Mouse (Mus musculus): Measurements from ENCODE around the gene Stk36.

Stk36 gene

GRCm38 (mm10) chr1:74665153-74665552, 63.9 kb downstream of the Stk36 start:
- no peak for DNase-seq (ENCODE audit: extremely low spot score, low read depth, low spot score)

GRCm38 (mm10) chr1:74668371-74668770, 67.1 kb downstream of the Stk36 start:
- DNase-seq (ENCODE audit: extremely low spot score, low read depth, low spot score), result no peak

DNA sequence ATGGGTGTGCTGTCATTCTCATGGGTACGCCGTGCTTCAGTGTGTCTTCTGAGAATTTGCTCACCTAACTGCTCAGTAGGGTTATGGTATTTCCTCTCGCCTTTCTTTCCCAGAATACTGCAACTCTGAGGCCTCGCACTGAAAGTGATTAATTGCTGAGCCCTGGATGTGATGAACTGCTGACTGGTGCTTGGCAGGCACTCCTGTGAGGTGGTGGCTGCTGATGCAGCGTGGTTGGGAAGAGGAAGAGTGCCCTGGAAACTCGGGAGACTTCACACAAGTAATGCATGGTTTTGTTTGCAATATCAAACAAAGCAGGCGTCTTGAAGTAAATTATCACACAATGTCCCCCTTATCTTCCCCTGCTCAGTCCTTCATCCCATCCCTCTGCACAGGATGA, 71.5 kb downstream of the Stk36 start:
- no peak for DNase-seq (ENCODE audit: extremely low spot score, low read depth, low spot score)

DNA sequence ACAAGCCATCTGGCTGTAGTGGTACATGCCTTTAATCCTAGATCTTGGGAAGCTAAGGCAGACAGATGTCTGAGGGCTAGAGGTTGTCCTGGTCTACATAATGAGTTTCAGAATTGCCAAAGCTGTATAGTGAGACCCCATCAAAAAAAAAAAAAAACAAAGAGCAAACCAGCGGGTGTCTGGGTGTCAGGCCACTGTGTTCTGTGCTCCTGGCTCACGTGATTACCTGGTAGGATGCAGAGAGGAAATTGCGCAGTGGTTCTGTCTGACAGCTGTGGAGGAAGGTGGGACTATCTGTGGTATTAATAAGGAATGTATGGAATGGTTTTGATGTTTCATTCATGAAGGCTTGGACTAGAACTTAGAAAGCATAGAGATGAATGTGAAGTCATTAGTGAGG, 75.6 kb downstream of the Stk36 start:
- DNase-seq (ENCODE audit: extremely low spot score, low read depth, low spot score), result no peak

DNA sequence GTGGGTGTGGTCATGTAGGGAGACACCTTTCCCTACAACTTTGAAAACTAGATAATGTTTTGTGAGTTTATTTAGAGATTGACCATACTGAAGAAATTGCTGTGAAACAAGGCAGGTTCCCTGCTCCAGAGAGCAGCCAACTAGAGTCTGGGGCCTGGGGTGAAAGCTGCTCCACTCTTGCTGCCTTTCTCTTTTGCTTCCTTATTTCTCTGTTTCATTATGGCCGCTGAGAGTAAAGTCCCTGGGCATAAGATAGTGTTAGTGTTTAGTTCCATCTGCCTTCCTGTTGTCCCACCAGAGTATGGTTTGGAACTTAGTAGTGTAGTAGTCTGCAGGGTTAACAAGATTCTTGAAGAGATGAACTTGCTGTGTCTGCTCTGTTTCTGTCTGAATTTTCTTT, 76.6 kb downstream of the Stk36 start:
- no peak for DNase-seq (ENCODE audit: extremely low spot score, low read depth, low spot score)

All from hindlimb bud, embryonic 11.5 days (tissue).